Mouse (Mus musculus) megakaryocyte, adult 5-6 weeks (primary cell): Measurements from ENCODE around the gene Sag. TPM values are rescaled to one million over a fixed set of nuclear protein-coding genes. Genes with fewer than 3 reads are reported as not detected.

Source experiments
- ATAC-seq: 2 replicates; pipeline ENCODE4 v1.8.0; 2016; ENCODE audit warnings: mild to moderate bottlenecking, inconsistent platforms; ENCODE audit not compliant: poor library complexity, severe bottlenecking
- total RNA-seq, 2 experiments: library from RNA; stranded (forward) in 1 of 2; stranded (reverse) in 1 of 2; fragments of 153-499, 151-499 nt in 1 of 2; fragments of 221-1000, 200-1000 nt in 1 of 2; gene quantifications; 2 replicates each; pipeline versions ENCODE4 v1.2.3 to v1.2.4; 2015 to 2017

Sag gene
- total RNA-seq (2015) (0.46 and 0.85 TPM in 2 replicates), total RNA-seq (2017) (1.3 and 1.5 TPM in 2 replicates)

- no peak for ATAC-seq
Measured at GRCm38 (mm10) chr1:87803576-87803975, at the start of gene Sag. Gene Sag (plus strand): TSS chr1:87803680.

- ATAC-seq, result peak; percentile 98
Measured at GRCm38 (mm10) chr1:87755641-87756470, 47.6 kb upstream of the Sag start, which contains the start of gene Atg16l1. Gene Atg16l1 (plus strand): TSS chr1:87755870.

DNA sequence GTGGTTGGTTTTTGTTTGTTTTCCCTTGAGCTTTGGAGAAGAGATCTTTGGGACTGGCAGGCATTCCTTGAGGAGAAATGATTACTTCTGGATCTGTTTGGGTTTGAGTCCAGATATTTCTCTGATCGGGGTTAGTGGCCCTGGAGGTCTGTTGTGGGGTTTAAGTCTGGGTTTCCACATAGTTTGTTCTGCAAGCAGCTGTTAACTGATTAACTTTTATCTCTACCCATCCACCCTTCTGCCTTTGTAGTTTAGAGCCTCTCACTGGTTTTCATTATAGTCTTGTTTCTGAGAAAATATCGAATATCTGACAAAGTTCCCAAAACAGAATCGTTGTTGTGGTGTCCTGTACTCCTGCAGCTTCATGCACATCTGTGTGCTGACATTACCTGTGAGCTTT lies 39.7 kb upstream of the Sag start:
- ATAC-seq, result no peak

- 0 out of 2 replicates have a peak, but pooled peaks have one; percentile 10 for ATAC-seq
Measured at GRCm38 (mm10) chr1:87765741-87766140, 37.7 kb upstream of the Sag start.

DNA sequence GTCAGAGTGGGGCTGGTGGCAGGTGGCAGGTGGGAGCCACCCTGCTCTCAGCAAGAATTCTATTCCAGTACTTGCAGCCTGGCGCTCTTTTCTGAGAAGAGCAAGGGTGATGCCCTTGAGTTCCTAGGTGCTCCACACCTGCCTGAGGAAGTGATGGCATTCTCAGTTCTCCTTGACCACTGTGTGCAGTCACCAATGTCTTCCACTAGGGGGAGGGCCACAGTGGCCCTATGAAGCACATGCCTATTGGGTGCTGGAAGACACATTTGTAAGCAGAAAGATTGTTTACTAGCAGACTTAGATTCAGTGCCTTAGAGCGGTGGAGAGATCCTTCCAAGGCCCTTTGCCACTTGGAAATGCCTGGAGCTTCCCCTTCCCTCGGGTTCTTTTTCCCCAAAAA lies 37.2 kb upstream of the Sag start:
- peak; percentile 91 for ATAC-seq

DNA sequence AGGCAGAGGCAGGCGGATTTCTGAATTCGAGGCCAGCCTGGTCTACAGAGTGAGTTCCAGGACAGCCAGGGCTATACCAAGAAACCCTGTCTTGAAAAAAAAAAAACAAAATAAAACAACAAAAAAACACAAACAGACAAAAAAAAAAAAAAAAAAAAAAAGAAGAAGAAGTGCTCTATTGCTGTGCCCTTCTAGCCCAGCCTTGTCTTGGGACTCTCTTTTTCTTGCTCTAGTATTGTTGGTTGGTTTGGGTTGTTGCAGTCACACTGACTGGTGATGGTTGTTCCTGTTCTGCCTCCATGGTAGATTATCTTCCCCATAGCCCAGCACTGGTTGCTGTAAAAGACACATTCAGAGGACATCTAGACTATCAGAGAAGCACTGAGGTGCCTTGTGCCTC lies 34.2 kb upstream of the Sag start:
- no peak for ATAC-seq

DNA sequence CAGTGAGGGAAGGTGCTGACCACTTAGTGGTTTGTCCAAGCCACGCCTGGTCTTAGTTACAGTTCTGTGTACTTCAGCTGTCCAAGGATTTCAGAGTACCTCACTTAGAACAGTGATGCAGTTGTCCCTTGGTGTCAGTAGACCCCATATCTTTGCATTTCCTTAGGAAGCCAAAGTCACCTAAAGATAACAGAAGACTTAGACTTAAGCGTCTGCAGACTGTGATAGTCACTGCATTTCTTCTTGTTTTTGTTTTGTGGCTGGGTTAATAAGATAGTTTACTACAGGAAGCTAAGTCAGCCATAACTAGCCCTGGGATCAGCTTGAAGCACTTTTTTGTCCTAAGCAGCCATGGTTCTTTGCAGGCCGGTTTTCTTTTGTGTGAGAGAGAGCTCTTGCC lies 33.0 kb upstream of the Sag start:
- no peak for ATAC-seq

DNA sequence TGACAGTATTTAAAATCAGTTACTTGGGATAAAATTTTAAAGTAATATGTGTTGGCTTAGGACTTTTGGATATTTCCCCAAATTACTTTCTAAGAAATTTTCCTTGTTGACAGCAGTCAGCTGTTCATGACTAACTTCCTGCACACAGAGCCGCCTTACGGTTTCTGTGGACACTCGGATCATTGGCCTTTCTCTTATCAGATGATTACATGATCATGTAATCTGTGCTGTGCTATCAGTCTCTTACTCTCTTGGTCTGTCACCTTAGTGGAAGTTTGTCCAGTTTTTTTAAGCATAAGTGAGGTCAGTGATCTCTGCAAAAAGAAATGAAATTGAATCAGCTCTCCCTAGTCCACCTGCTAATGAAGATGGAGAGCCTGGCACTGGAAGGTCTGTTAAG lies 31.8 kb upstream of the Sag start:
- ATAC-seq, result no peak

GRCm38 (mm10) chr1:87773336-87773735 lies 30.1 kb upstream of the Sag start:
- no peak for ATAC-seq

DNA sequence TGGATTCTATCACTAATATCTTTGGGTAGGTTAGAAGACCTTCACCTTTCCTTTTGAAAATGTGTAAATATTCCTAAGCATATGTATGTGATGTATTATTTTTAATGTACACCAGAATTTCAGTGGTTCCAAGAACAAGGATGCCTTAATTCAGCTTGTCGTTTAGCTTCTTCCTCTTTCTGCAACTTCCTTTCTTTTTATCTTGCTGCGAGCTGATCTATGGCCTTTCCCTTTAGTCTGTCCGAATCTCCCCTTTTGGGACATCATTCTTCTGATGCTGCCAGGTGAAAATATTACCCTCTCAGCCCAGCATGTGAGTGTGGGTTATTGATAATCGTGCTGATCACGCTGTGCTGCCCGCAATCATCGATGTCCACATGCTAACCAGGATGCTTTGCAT lies 28.6 kb upstream of the Sag start:
- no peak for ATAC-seq

DNA sequence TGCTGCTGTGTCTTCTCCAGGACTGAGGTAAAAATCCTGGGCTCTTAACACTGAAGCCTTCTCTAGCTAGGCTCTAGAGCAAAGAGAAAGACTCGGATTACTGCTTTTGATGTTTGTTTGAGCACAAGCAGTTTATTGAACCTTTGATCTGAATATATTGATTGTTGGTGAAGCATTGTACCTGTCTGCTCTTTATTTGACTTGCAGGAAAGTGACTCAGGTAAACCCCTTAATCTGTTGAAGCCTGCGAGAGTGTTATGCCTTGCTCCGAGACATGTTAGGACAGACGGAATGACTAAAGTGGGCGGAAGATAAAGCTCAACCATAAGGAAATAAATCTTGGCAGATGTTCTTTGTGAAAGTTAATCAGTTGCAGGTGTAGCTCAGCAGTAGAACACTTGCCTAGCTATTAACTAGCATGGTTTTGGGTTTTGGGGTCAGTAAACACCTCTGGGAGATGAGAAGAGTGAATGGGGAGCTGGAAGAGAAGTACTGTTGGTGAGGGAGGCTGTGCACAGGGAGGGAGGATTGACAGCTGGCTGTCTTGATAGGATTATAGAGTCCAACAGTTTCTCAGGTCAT lies 24.2 kb upstream of the Sag start:
- no peak for ATAC-seq

- no peak for ATAC-seq
Measured at GRCm38 (mm10) chr1:87785703-87786102, 17.8 kb upstream of the Sag start.

GRCm38 (mm10) chr1:87786251-87786650 lies 17.2 kb upstream of the Sag start:
- ATAC-seq, result no peak

- no peak for ATAC-seq
Measured at GRCm38 (mm10) chr1:87789665-87790064, 13.8 kb upstream of the Sag start.

GRCm38 (mm10) chr1:87792438-87793137 lies 10.9 kb upstream of the Sag start:
- no peak for ATAC-seq

GRCm38 (mm10) chr1:87793138-87793449 lies 10.4 kb upstream of the Sag start:
- no peak for ATAC-seq

DNA sequence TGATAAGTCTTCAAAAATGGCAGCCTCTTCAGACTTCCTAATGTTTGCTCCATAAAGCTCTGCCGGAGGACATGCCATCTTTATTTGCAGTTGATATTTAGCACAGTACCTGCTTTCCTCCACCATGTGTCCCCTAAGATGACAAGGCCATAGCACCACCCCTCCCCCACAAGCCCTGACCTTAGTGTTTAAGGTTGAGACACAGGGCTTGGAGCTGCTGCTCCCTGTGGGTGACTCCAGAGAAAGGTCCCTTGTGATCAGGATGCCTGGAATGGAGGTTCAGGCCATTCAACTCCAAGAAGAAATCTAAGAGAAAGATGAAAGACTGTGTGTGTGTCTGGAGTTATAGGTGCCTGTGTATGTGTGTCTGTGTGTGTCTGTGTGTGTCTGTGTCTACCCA lies 5.8 kb upstream of the Sag start:
- no peak for ATAC-seq

GRCm38 (mm10) chr1:87798306-87798705 lies 5.2 kb upstream of the Sag start:
- no peak for ATAC-seq

GRCm38 (mm10) chr1:87807751-87808150 lies 4.3 kb downstream of the Sag start:
- ATAC-seq, result no peak

GRCm38 (mm10) chr1:87811391-87811790 lies 7.9 kb downstream of the Sag start:
- no peak for ATAC-seq

GRCm38 (mm10) chr1:87812061-87812460 lies 8.6 kb downstream of the Sag start:
- ATAC-seq, result no peak

- ATAC-seq, result no peak
Measured at GRCm38 (mm10) chr1:87813155-87813554, 9.7 kb downstream of the Sag start.
